Mouse (Mus musculus) cerebellum, adult 9-11 months (tissue): ENCODE measurements around the gene Snx12.
"Not testable (repeated sequence)": the region's sequence is repeated elsewhere in the genome, so short reads cannot be mapped to it uniquely, and the experiment has no call there.

Experiments
- DNase-seq: peaks from one replicate; pipeline ENCODE4 v3.0.0; 2022

Snx12 gene

GRCm38 (mm10) chrX:101131992-101132791, 90.2 kb downstream of the Snx12 start:
- peak; percentile 40 for DNase-seq

- DNase-seq: peak; percentile 53
These were observed 91.4 kb downstream of the Snx12 start for GRCm38 (mm10) chrX:101131001-101131400.

GRCm38 (mm10) chrX:101128559-101128958, 93.8 kb downstream of the Snx12 start:
- no peak for DNase-seq

- no peak for DNase-seq
These were observed 95.4 kb downstream of the Snx12 start for GRCm38 (mm10) chrX:101126977-101127376.

- DNase-seq: no peak
These were observed 95.8 kb downstream of the Snx12 start for GRCm38 (mm10) chrX:101126474-101126955.

- DNase-seq: no peak
These were observed 101.8 kb downstream of the Snx12 start for GRCm38 (mm10) chrX:101120546-101120945.

GRCm38 (mm10) chrX:101085920-101086319, 136.4 kb downstream of the Snx12 start, which contains the start of gene Slc7a3:
Gene Slc7a3 (minus strand): TSS chrX:101086020.
- no peak for DNase-seq

- not testable (repeated sequence) for DNase-seq
These were observed 137.2 kb downstream of the Snx12 start for GRCm38 (mm10) chrX:101085211-101085610.

- DNase-seq: no peak
These were observed 138.2 kb downstream of the Snx12 start for GRCm38 (mm10) chrX:101084192-101084591.

- DNase-seq: no peak
These were observed 157.1 kb downstream of the Snx12 start for GRCm38 (mm10) chrX:101065245-101065644.

GRCm38 (mm10) chrX:101063503-101063902, 158.9 kb downstream of the Snx12 start:
- DNase-seq: peak; percentile 2

- no peak for DNase-seq
These were observed 162.8 kb downstream of the Snx12 start, which contains the start of gene Tex11 for GRCm38 (mm10) chrX:101059541-101059940. Gene Tex11 (minus strand): TSS chrX:101059667.
